Mouse (Mus musculus) frontal cortex, adult (tissue): ENCODE results near the gene Tcf20.
A peak's percentile ranks its signal among the peaks of the same experiment; 100 is the strongest.

ENCODE experiments used
- ATAC-seq: cut with Nextera tagmentation; 2 replicates; pipeline ENCODE4 v1.9.2; 2017; ENCODE audit warnings: mild to moderate bottlenecking, moderate library complexity, mixed read lengths; ENCODE audit not compliant: low TSS enrichment

Gene Tcf20

GRCm38 (mm10) chr15:82987732-82988112 is at the start of gene Tcf20:
TSS of gene Tcf20 (minus strand) at chr15:82987872.
- ATAC-seq, result peak; percentile 94

- ATAC-seq, result no peak
Observed at GRCm38 (mm10) chr15:83036900-83037519, 49.3 kb upstream of the Tcf20 start.

DNA sequence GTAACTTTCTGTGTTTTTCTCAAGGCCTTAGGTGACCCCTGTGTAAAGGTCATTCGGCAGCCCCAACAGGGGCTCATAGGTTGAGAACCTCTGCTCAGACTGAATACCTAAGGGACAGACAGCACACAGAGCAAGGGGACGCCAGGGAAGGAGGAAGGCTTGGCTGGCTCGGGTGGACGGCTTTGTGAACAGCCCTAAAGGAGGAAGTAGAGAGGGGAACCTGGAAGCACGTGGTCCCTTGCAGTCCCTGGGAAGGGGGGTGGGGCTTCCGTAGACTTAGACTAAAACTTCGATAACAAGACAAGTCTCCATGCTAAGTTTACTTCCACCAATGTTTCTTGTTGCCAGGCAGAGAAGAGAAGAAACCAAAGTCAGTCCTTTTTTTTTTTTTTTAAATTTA is 48.4 kb upstream of the Tcf20 start:
- ATAC-seq, result no peak

- ATAC-seq, result peak; percentile 81
Observed at GRCm38 (mm10) chr15:83034275-83034977, 46.8 kb upstream of the Tcf20 start.

DNA sequence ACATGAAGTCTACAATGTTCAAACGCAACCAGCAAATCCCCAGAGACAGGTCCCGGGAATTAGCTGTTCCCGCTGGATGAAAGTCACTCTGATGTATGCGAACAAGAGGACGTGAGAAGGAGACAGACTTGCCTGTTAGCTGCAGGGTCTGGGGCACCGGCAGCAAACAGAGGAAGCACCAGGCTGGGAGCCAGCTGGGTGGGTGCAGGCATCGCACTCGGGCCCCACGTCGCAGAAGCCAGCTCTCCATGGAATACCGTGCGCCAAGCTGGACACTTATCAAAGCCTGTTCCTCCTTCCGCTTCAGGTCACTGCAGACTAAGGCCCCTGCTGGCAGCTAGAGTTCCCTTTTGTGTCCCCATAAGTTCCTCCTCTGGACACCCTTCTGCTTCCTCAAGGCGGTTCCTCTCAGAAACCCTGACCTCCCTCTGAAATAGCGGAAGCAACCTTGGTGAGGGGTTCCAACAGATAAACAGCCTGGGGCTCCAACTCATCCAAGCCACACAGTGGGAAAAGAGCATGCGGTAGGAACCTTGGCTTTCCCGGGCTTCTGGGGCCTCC is 45.4 kb upstream of the Tcf20 start, which contains the start of gene Nfam1:
TSS of gene Nfam1 (minus strand) at position 326 of the 561 bp plus-strand sequence.
- no peak for ATAC-seq

DNA sequence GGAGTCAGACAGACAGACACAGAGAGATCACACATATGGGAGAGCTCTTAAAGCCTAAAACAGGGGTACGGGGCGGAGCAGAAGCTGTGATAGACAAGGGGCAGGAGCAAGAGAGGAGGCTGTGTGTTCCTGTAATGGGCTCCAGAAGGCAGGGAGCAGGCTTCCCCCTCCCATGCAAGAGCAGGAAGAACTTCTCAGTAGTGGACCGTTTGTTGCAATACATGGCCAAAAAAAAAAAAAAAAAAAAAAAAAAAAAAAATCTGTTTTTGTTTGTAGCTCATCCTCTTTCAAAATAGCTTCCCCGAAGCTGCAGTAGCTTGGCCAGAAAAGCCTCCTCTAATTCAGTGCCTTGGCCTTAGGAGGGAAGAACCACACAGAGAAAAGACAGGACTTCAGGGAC is 43.2 kb upstream of the Tcf20 start:
- ATAC-seq, result no peak

DNA sequence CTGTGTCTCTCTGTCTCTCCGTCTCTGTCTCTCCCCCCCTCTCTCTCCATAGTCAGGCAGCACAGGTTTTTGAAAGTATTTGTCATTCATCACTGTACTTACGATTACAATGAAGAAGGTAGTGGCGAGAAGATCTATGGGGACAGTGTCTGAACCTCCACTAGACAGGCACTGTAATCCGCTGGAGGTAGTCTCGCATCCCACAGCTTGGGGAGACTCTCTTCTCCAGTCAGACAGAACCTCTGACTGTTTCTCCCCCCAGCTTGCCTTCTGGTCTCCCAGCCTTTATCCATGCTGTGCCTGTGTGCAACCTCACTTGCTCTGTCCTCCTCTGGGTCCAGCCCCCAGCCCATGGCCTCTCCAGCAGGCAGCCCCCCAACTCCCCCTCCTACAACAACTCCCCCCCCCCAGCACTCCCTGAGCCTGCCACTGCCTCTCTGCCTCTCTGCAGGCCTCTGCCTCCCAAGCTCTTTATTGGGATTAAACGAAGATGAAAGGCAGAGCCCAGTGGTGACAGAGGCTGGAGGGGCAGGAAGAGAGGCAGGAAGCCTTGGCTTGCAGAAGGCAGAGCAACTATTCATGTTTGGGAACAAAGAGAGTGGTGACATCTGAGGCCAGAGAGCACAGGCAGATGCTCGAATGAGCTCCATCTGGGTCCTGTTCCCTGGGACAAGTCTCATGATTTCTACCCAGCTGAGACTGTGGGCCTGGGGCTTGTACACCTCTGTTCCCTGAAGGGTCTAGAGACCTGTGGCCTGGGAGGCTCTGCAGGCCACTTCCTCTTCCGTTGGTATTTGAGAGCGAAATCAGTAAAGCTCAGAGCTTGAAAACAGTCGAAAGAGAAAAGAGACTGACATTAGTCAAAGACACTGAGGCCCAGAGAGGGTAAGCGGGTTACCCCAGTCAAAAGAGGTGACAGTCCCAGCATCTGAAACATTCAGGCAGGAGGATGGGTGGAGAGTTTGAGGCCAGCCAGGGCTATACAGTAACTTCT is 42.4 kb upstream of the Tcf20 start:
- no peak for ATAC-seq

GRCm38 (mm10) chr15:83026129-83026528 is 38.5 kb upstream of the Tcf20 start:
- no peak for ATAC-seq

GRCm38 (mm10) chr15:83025041-83025760 is 37.5 kb upstream of the Tcf20 start:
- ATAC-seq, result no peak

DNA sequence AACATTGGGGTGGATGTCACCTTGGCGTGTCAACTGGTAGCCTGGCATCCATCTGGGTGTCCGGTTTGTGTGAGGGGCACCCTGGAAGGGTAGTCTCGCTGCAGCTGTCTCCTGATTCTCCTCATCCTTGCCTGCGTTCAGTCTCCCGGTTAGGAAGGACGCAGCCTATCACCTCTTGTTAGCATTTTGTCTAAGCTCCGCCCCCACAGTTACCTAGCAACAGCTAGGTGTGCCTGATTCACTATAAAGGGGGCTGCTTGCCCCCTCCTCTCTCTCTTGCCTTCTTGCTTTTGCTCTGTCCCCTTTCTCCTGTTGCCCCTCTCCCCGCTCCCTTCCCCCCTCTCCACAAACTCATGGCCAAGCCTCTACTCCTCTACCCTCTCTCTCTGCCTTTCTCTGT is 35.3 kb upstream of the Tcf20 start:
- no peak for ATAC-seq

- peak; percentile 81 for ATAC-seq
Observed at GRCm38 (mm10) chr15:83010990-83011664, 23.5 kb upstream of the Tcf20 start.

GRCm38 (mm10) chr15:83010423-83010822 is 22.8 kb upstream of the Tcf20 start:
- ATAC-seq, result no peak

DNA sequence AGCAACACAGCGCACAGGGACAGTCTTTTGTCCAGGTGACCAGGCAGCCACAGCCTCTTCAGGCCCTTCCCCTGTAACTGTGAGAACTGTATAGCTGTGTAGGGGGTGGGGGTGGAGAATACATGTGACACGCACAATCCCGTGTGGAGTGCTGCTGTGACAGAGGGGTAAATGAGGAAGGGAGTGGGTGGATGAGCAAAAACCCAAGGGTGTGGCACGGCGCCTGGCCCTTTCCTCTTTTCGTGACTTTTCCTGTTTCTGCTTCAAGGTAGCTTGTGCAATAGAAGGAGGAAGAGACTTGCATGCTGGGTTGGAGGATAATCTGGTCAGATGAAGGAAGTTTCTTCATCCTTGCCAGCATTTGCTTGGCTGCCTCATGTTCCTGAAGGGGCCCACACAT is 21.9 kb upstream of the Tcf20 start:
- ATAC-seq, result peak; percentile 51

GRCm38 (mm10) chr15:83008761-83009423 is 21.2 kb upstream of the Tcf20 start:
- peak; percentile 48; the same call in 1 of the 2 replicates for ATAC-seq

DNA sequence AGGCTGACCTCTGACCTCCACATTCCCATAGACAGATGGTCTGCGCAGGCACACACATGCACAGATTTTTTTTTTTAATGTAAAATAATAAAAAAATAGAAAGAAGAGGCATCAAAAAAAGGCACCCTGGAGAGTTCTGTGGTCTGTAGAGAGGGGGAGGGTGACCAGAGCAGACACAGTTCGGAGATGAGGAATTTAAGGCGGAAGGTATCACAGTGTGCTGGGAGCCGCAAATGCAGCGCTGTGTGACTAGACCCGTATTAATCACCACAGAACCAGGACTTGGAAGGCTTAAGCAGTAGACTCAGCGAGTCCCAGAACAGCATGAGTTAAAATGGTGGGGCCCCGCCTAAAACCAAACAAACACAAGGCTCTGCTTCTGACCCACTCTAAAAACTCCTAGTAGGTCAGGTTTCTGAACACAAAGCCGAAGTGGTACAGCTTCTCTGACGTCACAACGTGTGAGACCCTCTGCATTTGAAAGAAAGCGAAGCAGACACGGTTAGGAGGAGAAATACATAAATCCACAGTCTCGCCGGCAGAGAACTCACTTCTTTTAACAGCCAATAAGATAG is 19.8 kb upstream of the Tcf20 start:
- ATAC-seq, result no peak

DNA sequence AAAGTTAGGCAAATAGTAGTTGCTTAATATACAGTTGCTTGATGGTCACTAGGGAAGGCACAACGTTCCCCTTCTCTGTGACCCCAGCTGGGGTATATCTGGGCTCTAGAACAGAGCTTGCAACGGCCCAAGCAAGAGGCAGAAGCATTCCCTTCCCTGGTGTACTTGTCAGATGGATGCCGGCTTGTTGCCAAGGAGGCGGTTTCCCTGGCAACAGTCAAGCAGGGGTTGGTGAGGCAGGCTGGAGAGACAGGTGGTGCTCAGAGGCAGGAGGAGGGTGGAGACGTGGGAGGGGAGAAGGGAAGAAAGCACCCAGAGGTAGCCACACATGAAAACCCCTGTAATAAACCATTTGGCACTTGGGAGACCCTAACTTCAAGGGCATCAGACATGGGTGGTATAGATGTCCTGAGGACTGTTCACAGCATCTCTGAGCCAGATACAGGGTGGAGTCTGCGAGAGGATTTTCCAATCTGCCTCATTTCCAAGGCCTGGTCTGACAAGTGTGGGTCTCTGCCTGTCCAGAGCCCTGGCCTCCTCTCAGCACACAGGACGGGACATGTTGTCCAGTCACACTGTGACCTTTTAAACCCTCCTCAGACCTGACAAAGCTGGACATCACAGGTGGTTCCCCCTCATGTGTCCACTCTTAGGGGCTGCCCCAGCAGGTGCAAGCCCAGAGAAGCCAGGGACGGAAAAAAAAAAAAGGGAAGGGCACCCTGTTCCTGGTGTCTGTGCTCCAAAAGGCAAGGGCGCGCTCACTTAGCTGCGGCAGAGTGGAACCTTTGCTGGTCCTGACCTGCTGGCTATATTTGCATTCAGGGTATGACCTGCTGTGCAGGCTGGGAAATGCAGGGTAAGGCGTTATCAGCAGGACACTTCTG is 15.2 kb upstream of the Tcf20 start:
- ATAC-seq, result peak; percentile 93

- ATAC-seq, result no peak
Observed at GRCm38 (mm10) chr15:82998811-82999221, 11.1 kb upstream of the Tcf20 start.

DNA sequence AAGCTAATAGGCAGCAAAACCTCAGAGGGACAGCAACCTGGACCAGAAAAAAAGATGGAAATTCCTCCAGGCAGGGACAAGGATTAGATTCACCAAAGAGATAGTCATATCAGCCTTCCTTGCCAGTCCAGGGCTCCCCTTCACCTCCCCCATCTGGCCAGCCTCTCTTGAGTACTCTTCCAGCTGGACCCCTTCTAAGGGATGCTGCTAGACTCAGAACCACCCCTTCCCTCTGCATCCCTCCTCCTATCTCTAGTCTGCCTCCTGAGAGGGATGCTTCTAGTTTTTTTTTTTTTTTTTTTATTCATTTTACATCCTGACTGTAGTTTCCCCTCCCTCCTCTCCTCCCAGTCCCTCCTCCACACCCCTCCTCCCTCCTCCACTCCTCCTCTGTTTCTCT is 8.8 kb upstream of the Tcf20 start:
- ATAC-seq, result no peak

- ATAC-seq, result peak; percentile 68
Observed at GRCm38 (mm10) chr15:82995239-82995638, 7.6 kb upstream of the Tcf20 start.
